Mouse (Mus musculus) ES-Bruce4 (cell line): ENCODE results near the gene Msl1.

Experiments used
- CTCF ChIP-seq: IDR thresholded peaks from one replicate; pipeline ENCODE4 v1.8.1; 2011; ENCODE audit warnings: low read depth, low read length
- EP300 ChIP-seq: IDR thresholded peaks from 2 replicates; pipeline ENCODE4 v1.6.1; 2011; ENCODE audit warnings: low read depth, low read length; ENCODE audit not compliant: insufficient read depth
- POLR2A ChIP-seq: IDR thresholded peaks from one replicate; pipeline ENCODE4 v1.8.1; 2011; ENCODE audit warnings: low read length; ENCODE audit not compliant: insufficient read depth

GRCm38 (mm10) chr11:98770096-98770975, 25.0 kb upstream of the Msl1 start:
- no peak for TF ChIP-seq EP300
- TF ChIP-seq CTCF, result no peak
- no peak for TF ChIP-seq POLR2A
